Mouse (Mus musculus): ENCODE measurements around the gene Cela3a.

DNA sequence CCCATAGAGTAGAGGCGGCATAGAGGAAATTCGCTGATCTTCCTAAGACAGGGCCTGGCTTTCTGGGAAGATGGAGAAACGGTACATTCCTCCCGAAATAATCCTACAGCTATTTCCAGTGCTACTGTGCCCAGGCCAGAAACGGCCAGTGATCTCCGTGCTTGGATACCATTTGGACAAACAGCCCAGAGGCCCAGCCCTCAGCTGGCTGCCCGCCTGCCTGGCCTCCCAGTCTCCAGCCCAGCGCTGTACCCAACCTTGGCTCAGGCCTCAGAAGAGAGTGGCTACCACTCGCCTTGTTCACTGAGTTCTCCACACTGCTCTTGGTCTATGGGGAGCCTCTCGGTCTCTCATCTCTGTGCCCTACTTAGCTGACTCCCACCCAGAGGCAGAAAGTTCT lies 40.1 kb upstream of the Cela3a start:
- no peak for TF ChIP-seq CTCF (IDR thresholded peaks at IDR 0.05; ENCODE audit: extremely low read depth, insufficient read depth, low read length)
- TF ChIP-seq POLR2A (IDR thresholded peaks at IDR 0.05; ENCODE audit: extremely low read depth, insufficient read depth, low read length) = no peak
